Mouse (Mus musculus) CH12.LX (cell line): Measurements from ENCODE around the gene Slc6a16. TPM values are rescaled to one million over a fixed set of nuclear protein-coding genes. Genes with fewer than 3 reads are reported as not detected.

Experiments used
- DNase-seq: peaks from one replicate; pipeline ENCODE4 v3.0.0-alpha.2; 2013; ENCODE audit errors: extremely low read depth
- H3K27ac ChIP-seq: 2 replicates; pipeline ENCODE4 v1.5.1; 2012; ENCODE audit warnings: low read depth, mild to moderate bottlenecking, control low read depth, moderate library complexity; ENCODE audit not compliant: insufficient read depth
- H3K27me3 ChIP-seq: replicated peaks from 2 replicates; pipeline ENCODE3; 2012; ENCODE audit warnings: inconsistent platforms
- H3K36me3 ChIP-seq, 2 experiments: replicated peaks in 1 of 2; 2 replicates each; pipeline versions ENCODE3 to v1.6.1; 2012; ENCODE audit warnings: inconsistent platforms in 1 of 2, low read length in 1 of 2, mild to moderate bottlenecking in 1 of 2, mixed read lengths in 1 of 2, moderate library complexity in 1 of 2; ENCODE audit not compliant: control insufficient read depth in 1 of 2, insufficient read depth in 1 of 2
- H3K4me1 ChIP-seq, 2 experiments: 2 replicates each; pipeline ENCODE4 v1.6.1; 2012; ENCODE audit warnings: inconsistent platforms in 1 of 2, moderate library complexity in 1 of 2; ENCODE audit not compliant: insufficient read depth in 2 of 2, control insufficient read depth in 1 of 2
- H3K4me2 ChIP-seq: 2 replicates; pipeline ENCODE4 v1.6.1; 2012; ENCODE audit warnings: low read depth, mild to moderate bottlenecking, control low read depth; ENCODE audit not compliant: poor library complexity, insufficient read depth, severe bottlenecking
- H3K4me3 ChIP-seq, 3 experiments: fragments of 150-350 bp in 1 of 3; sonication (generic) in 1 of 3; replicated peaks in 1 of 3; 2 replicates each; pipeline versions ENCODE3 to v1.5.1; 2011 to 2012; ENCODE audit warnings: low read depth in 2 of 3, low read length in 2 of 3, mild to moderate bottlenecking in 2 of 3, moderate library complexity in 2 of 3, control low read depth in 1 of 3, improper control_type of control experiment in 1 of 3, inconsistent platforms in 1 of 3, mixed read lengths in 1 of 3; ENCODE audit not compliant: poor library complexity in 1 of 3
- H3K79me2 ChIP-seq: replicated peaks from 2 replicates; pipeline ENCODE4 v1.6.1; 2012; ENCODE audit warnings: mild to moderate bottlenecking, moderate library complexity; ENCODE audit not compliant: control insufficient read depth, poor library complexity, insufficient read depth, severe bottlenecking; ENCODE audit errors: extremely low read depth
- H3K9ac ChIP-seq: 2 replicates; pipeline ENCODE4 v1.6.1; 2012; ENCODE audit warnings: low read depth, mild to moderate bottlenecking, control low read depth, moderate library complexity; ENCODE audit not compliant: insufficient read depth
- H3K9me3 ChIP-seq: replicated peaks from 2 replicates; pipeline ENCODE3; 2012; ENCODE audit warnings: low read length, inconsistent platforms, mixed read lengths
- CHD2 ChIP-seq: IDR thresholded peaks from 2 replicates; pipeline ENCODE4 v1.6.1; 2011; ENCODE audit warnings: low read length, improper control_type of control experiment
- E2F4 ChIP-seq: IDR thresholded peaks from 2 replicates; pipeline ENCODE4 v1.6.1; 2011; ENCODE audit warnings: low read depth, low read length, improper control_type of control experiment; ENCODE audit not compliant: insufficient replicate concordance
- GABPA ChIP-seq: IDR thresholded peaks from 2 replicates; pipeline ENCODE4 v1.6.1; 2012; ENCODE audit warnings: low read depth, low read length, improper control_type of control experiment, inconsistent platforms; ENCODE audit not compliant: insufficient replicate concordance
- HCFC1 ChIP-seq: IDR thresholded peaks from 2 replicates; pipeline ENCODE4 v1.6.1; 2012; ENCODE audit warnings: low read depth, mild to moderate bottlenecking, inconsistent platforms, low read length, improper control_type of control experiment
- IRF4 ChIP-seq: IDR thresholded peaks from 2 replicates; pipeline ENCODE4 v1.6.1; 2014; ENCODE audit warnings: low read depth, mild to moderate bottlenecking, inconsistent platforms, low read length, improper control_type of control experiment
- KAT2A ChIP-seq: IDR thresholded peaks from 2 replicates; pipeline ENCODE4 v1.6.1; 2012; ENCODE audit warnings: low read length, improper control_type of control experiment, inconsistent platforms; ENCODE audit not compliant: insufficient replicate concordance
- MAX ChIP-seq: IDR thresholded peaks from 2 replicates; pipeline ENCODE4 v1.6.1; 2011; ENCODE audit warnings: low read length, improper control_type of control experiment
- MAZ ChIP-seq: IDR thresholded peaks from 2 replicates; pipeline ENCODE4 v1.6.1; 2012; ENCODE audit warnings: low read depth, mild to moderate bottlenecking, inconsistent platforms, low read length, improper control_type of control experiment, moderate library complexity
- NELFE ChIP-seq: IDR thresholded peaks from 2 replicates; pipeline ENCODE4 v1.6.1; 2011; ENCODE audit warnings: low read depth, low read length, improper control_type of control experiment
- NRF1 ChIP-seq: IDR thresholded peaks from 2 replicates; pipeline ENCODE4 v1.6.1; 2014; ENCODE audit warnings: low read depth, mild to moderate bottlenecking, inconsistent platforms, low read length, improper control_type of control experiment, moderate library complexity
- PAX5 ChIP-seq: IDR thresholded peaks from 2 replicates; pipeline ENCODE4 v1.6.1; 2012; ENCODE audit warnings: low read length, inconsistent platforms, mixed read lengths
- POLR2A ChIP-seq: IDR thresholded peaks from 2 replicates; pipeline ENCODE4 v1.6.1; 2011; ENCODE audit warnings: low read depth, mild to moderate bottlenecking, improper control_type of control experiment, low read length
- SMC3 ChIP-seq: IDR thresholded peaks from 2 replicates; pipeline ENCODE4 v1.6.1; 2011; ENCODE audit warnings: low read depth, low read length, improper control_type of control experiment
- USF2 ChIP-seq: conservative IDR thresholded peaks from 2 replicates; pipeline ENCODE4 v1.6.1; 2011; ENCODE audit warnings: low read depth, low read length, improper control_type of control experiment
- ZMIZ1 ChIP-seq: IDR thresholded peaks from 2 replicates; pipeline ENCODE4 v1.6.1; 2012; ENCODE audit warnings: low read depth, mild to moderate bottlenecking, inconsistent platforms, low read length, improper control_type of control experiment
- ZNF384 ChIP-seq: IDR thresholded peaks from 2 replicates; pipeline ENCODE4 v1.6.1; 2012; ENCODE audit warnings: low read depth, low read length, improper control_type of control experiment, inconsistent platforms
- dilution Hi-C: fragments of 300-500 bp; cut with MboI; formaldehyde crosslinking; loops from 2 replicates; pipeline ENCODE4 v1.14.3; 2020; ENCODE audit warnings: low sequenced_read_pairs; ENCODE audit not compliant: extremely low pct_unique_long_range_greater_than_20kb, extremely low pct_ligation_motif_present
- in situ Hi-C: fragments of 300-500 bp; cut with MboI; formaldehyde crosslinking; loops from 3 replicates; pipeline ENCODE4 v1.14.3; 2019; ENCODE audit warnings: low sequenced_read_pairs, low pct_ligation_motif_present, low pct_unique_long_range_greater_than_20kb, mixed read lengths
- polyA plus RNA-seq: library from polyadenylated mRNA; unstranded; fragments of >175 nt; gene quantifications from 2 replicates; pipeline ENCODE4 v1.2.1, GENCODE M21; 2012; ENCODE audit warnings: low read depth; ENCODE audit not compliant: insufficient read length
- total RNA-seq, 2 experiments: library from RNA; depleted of rRNA; stranded (reverse); fragments of 300-350 nt in 1 of 2; fragments of >200 nt in 1 of 2; gene quantifications; 2 replicates each; pipeline ENCODE4 v1.2.3; 2012 to 2014

The Slc6a16 gene
- total and polyA plus RNA-seq, 3 experiments, result 0.08 to 0.37 (median 0.13) TPM

GRCm38 (mm10) chr7:45191803-45192363 is 49.0 kb upstream of the Slc6a16 start:
- TF ChIP-seq USF2 (no peak), CHD2 (no peak)
- no peaks in the 10 kb centered on the region for H3K79me2 ChIP-seq
- H3K27me3 ChIP-seq, result peaks cover 87% of the 10 kb centered on the region
- dilution Hi-C loops, result no loop called here
- no peak overlapping the region for H3K9ac ChIP-seq
- no peak overlapping the region for H3K4me3 ChIP-seq
- no peaks in the 10 kb centered on the region for H3K36me3 ChIP-seq
- H3K4me2 ChIP-seq, result no peak overlapping the region
- in situ Hi-C loops, result no loop called here
- no peaks in the 10 kb centered on the region for H3K9me3 ChIP-seq
- no peak for DNase-seq
- peaks cover 0 to 20% of the 10 kb centered on the region in 2 experiments; a peak in 3 of 4 replicates for H3K4me1 ChIP-seq
- no peak overlapping the region for H3K27ac ChIP-seq

GRCm38 (mm10) chr7:45192585-45193310 is 48.1 kb upstream of the Slc6a16 start:
- Histone ChIP-seq H3K4me2 (no peak overlapping the region), H3K79me2 (no peaks in the 10 kb centered on the region), H3K36me3 (no peaks in the 10 kb centered on the region), H3K27me3 (peaks cover 85% of the 10 kb centered on the region), H3K9me3 (no peaks in the 10 kb centered on the region), H3K27ac (no peak overlapping the region), H3K4me3 (no peak overlapping the region), H3K4me1 (peaks cover 0 to 20% of the 10 kb centered on the region in 2 experiments; a peak in 3 of 4 replicates), H3K9ac (no peak overlapping the region)
- dilution Hi-C loops (no loop called here), in situ Hi-C loops (no loop called here)
- no peak for DNase-seq
- no peak for TF ChIP-seq MAX
- TF ChIP-seq SMC3, result no peak
- no peak for TF ChIP-seq E2F4
- TF ChIP-seq MAZ, result no peak
- no peak for TF ChIP-seq ZNF384
- TF ChIP-seq NELFE, result no peak
- no peak for TF ChIP-seq POLR2A
- TF ChIP-seq KAT2A, result no peak
- TF ChIP-seq GABPA, result no peak
- TF ChIP-seq IRF4, result no peak
- TF ChIP-seq PAX5, result no peak
- no peak for TF ChIP-seq CHD2
- no peak for TF ChIP-seq ZMIZ1
- no peak for TF ChIP-seq HCFC1
- TF ChIP-seq NRF1, result no peak
